Mouse (Mus musculus): ENCODE results near the gene Pdpk1. TPM values are rescaled to one million over a fixed set of nuclear protein-coding genes. Genes with fewer than 3 reads are reported as not detected.

The Pdpk1 gene
- total and polyA plus RNA-seq, 3 experiments = 18.3 to 26.9 (median 19.0) TPM

DNA sequence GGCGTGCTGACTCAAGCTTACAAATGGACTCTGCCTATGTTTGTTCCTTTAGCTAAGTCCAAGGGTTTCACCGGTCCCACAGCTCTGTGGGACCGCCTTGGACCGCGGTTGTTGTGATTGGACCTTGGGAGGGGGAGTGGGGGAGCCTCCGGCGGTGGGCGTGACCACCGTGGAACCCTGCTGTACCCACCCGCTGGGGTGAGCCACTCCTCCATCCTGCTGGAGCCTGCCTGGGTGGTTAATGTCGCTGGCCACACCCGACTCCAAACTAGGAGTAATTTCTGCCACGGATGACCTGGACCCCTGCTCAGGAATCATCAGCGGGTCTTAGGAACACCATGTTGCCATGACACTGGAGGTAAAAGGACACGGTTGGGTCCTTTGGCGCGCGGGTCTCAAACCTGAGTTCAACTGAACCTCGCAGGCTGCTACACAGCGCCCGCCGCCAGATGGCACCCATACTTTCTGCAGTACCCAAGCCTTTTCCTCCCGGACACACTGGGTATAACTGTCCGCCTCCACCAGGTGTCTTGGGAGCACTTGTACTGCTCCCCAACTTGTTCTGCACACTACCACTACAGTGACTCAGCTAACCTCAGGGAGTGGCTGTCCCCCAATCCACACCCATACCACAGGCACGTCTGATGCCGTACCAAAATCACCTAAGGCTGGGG lies 1.3 kb upstream of the Pdpk1 start:
- Histone ChIP-seq H3K4me1 (ENCODE audit: control insufficient read depth in 1 of 2, insufficient read depth in 2 of 2, low read length in 2 of 2) (peaks cover 0 to 7% of the 10 kb centered on the region in 2 experiments; a peak in 1 of 4 replicates), H3K9me3 (replicated peaks; ENCODE audit: insufficient read depth, low read length) (no peaks in the 10 kb centered on the region), H3K4me3 (ENCODE audit: control insufficient read depth in 1 of 2, insufficient read depth in 1 of 2, low read depth in 2 of 2, low read length in 2 of 2) (peak overlapping the region; percentile 60 to 71), H3K9ac (ENCODE audit: control insufficient read depth, low read depth, low read length, poor library complexity, severe bottlenecking) (peak overlapping the region; percentile 67), H3K27ac (ENCODE audit: control insufficient read depth, low read depth, low read length) (peak overlapping the region; percentile 40), H3K79me2 (ENCODE audit: control insufficient read depth, insufficient read depth, low read length, poor library complexity) (no peaks in the 10 kb centered on the region), H3K27me3 (ENCODE audit: control insufficient read depth in 1 of 2, insufficient read depth in 2 of 2, low read length in 2 of 2) (no peaks in the 10 kb centered on the region), H3K36me3 (ENCODE audit: control insufficient read depth in 1 of 2, insufficient read depth in 2 of 2, low read length in 2 of 2) (peaks cover 0 to 7% of the 10 kb centered on the region in 2 experiments; a peak in 2 of 4 replicates)
- DNase-seq (ENCODE audit: low read depth, low spot score) = peak; percentile 94
- TF ChIP-seq NELFE (IDR thresholded peaks at IDR 0.05; ENCODE audit: low read depth, low read length) (no peak; the same call in 1 of the 2 replicates), UBTF (IDR thresholded peaks at IDR 0.05; ENCODE audit: borderline replicate concordance, insufficient read depth, low read depth, low read length) (no peak), CHD2 (IDR thresholded peaks at IDR 0.05; ENCODE audit: low read length) (no peak), RAD21 (IDR thresholded peaks at IDR 0.05; ENCODE audit: low read depth, low read length) (peak; percentile 70), USF2 (IDR thresholded peaks at IDR 0.05; ENCODE audit: borderline replicate concordance in 1 of 2, insufficient read depth in 1 of 2, low read depth in 1 of 2, low read length in 2 of 2) (no peak), MAFK (IDR thresholded peaks at IDR 0.05; ENCODE audit: borderline replicate concordance, low read depth, low read length) (no peak), MEF2A (IDR thresholded peaks at IDR 0.05; ENCODE audit: extremely low read depth, insufficient replicate concordance, low read depth, low read length, poor library complexity, severe bottlenecking) (no peak), POLR2AphosphoS5 (IDR thresholded peaks at IDR 0.05; ENCODE audit: borderline replicate concordance, low read depth, low read length) (no peak), POLR2A (IDR thresholded peaks at IDR 0.05; ENCODE audit: control insufficient read depth in 1 of 2, insufficient read depth in 1 of 2, low read depth in 1 of 2, low read length in 2 of 2, poor library complexity in 1 of 2) (peak in 1 of 2 experiments; percentile 35; a peak in 1 of 4 replicates), ETS1 (IDR thresholded peaks at IDR 0.05; ENCODE audit: low read depth, low read length) (peak; percentile 55; the same call in 1 of the 2 replicates), HCFC1 (IDR thresholded peaks at IDR 0.05; ENCODE audit: low read depth, low read length) (no peak; the same call in 1 of the 2 replicates), SIN3A (IDR thresholded peaks at IDR 0.05; ENCODE audit: low read length) (peak; percentile 88), E2F4 (IDR thresholded peaks at IDR 0.05; ENCODE audit: borderline replicate concordance, low read depth, low read length) (no peak), POLR2AphosphoS2 (IDR thresholded peaks at IDR 0.05; ENCODE audit: low read length) (peak; percentile 58; the same call in 1 of the 2 replicates), RCOR1 (IDR thresholded peaks at IDR 0.05; ENCODE audit: low read depth, low read length) (no peak), CTCF (IDR thresholded peaks at IDR 0.05 in 2 of 3, conservative IDR thresholded peaks at IDR 0.05 in 1 of 3; ENCODE audit: control insufficient read depth in 1 of 3, insufficient read depth in 1 of 3, low read depth in 2 of 3, low read length in 3 of 3, poor library complexity in 1 of 3, severe bottlenecking in 1 of 3) (peak; percentile 79 to 98 (median 87)), TBP (IDR thresholded peaks at IDR 0.05; ENCODE audit: low read depth, low read length) (peak; percentile 58; the same call in 1 of the 2 replicates), NRF1 (IDR thresholded peaks at IDR 0.05; ENCODE audit: insufficient read depth, low read depth, low read length, poor library complexity, severe bottlenecking) (no peak), TCF12 (IDR thresholded peaks at IDR 0.05; ENCODE audit: low read depth, low read length) (0 out of 2 replicates have a peak, but pooled peaks have one; percentile 44), EP300 (IDR thresholded peaks at IDR 0.05; ENCODE audit: low read depth in 1 of 2, low read length in 2 of 2) (peak; percentile 33 to 43; a peak in 3 of 4 replicates), ELF1 (IDR thresholded peaks at IDR 0.05; ENCODE audit: low read depth, low read length) (no peak), ZC3H11A (IDR thresholded peaks at IDR 0.05; ENCODE audit: low read depth, low read length) (peak; percentile 75), TAL1 (IDR thresholded peaks at IDR 0.05; ENCODE audit: low read length) (no peak), KAT2A (conservative IDR thresholded peaks at IDR 0.05; ENCODE audit: low read depth, low read length) (no peak), BHLHE40 (IDR thresholded peaks at IDR 0.05; ENCODE audit: borderline replicate concordance, low read depth, low read length) (peak; percentile 37; the same call in 1 of the 2 replicates), MYB (IDR thresholded peaks at IDR 0.05; ENCODE audit: low read depth, low read length) (no peak), MYC (IDR thresholded peaks at IDR 0.05; ENCODE audit: low read depth, low read length) (peak; percentile 55; the same call in 1 of the 2 replicates), JUND (IDR thresholded peaks at IDR 0.05; ENCODE audit: low read depth, low read length) (0 out of 2 replicates have a peak, but pooled peaks have one; percentile 23), MAX (IDR thresholded peaks at IDR 0.05; ENCODE audit: low read length) (peak; percentile 65; the same call in 1 of the 2 replicates), ZKSCAN1 (IDR thresholded peaks at IDR 0.05; ENCODE audit: low read depth, low read length) (no peak), CHD1 (IDR thresholded peaks at IDR 0.05; ENCODE audit: low read depth, low read length) (no peak), ZMIZ1 (IDR thresholded peaks at IDR 0.05; ENCODE audit: low read depth, low read length) (0 out of 2 replicates have a peak, but pooled peaks have one; percentile 25), MAZ (IDR thresholded peaks at IDR 0.05; ENCODE audit: low read depth, low read length) (peak; percentile 77; the same call in 1 of the 2 replicates), ZNF384 (IDR thresholded peaks at IDR 0.05; ENCODE audit: low read depth, low read length) (peak; percentile 56), GABPA (IDR thresholded peaks at IDR 0.05; ENCODE audit: low read depth, low read length) (0 out of 2 replicates have a peak, but pooled peaks have one; percentile 40)
